In the genomic region with DNA sequence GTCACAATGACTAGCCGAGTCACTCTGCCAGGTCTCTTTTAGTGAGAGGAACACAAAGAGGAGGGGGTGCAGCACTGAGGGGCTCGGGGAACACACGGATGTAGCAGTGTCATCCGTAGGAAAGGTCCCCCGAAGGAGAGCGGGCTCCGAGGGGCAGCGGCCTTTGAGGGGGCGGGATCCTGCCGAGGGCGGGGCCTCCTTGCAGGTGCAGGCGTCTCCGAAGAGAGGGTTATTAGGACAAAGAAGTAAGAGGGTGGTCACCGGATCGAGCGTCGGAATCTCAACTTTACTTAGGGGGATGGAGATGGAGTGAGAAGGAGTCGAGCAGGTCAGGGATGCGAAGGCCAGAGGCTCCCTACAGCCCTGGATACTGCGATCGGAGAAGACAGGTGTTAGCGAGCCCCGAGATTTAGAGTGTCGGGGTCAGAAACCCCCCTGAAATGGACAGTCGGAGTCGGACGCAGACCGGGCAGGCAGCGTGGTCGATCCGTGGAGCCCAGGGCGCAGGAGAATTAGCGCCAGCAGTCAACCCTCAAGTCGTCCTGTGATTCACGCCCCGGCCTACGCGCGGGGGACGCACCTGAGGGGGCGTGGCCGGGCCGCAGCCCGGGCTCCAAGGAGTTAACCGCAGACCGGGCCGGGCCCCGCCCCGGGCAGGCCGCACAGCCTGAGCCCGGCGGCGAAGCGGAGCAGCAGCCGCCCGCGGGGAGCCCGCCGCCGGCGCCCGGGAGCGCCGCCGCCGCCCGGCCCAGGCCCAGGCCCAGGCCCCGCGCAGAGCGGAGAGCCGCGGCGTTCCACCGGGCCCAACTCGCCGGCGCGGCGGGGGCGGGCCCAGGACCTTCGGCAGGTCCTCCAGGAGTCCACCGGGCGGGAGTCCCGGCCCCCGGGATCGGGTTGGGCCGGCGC, we compare ENCODE assay signal across 8 mouse cellular contexts. TPM values are rescaled to one million over a fixed set of nuclear protein-coding genes. Genes with fewer than 3 reads are reported as not detected.
A peak's percentile ranks its signal among the peaks of the same experiment; 100 is the strongest.
DNase-seq lines count a peak whose midpoint lies in the region; ATAC-seq and TF ChIP-seq lines count a peak whose summit lies in the region.

No protein-coding gene starts in this region.

- peak overlapping the region; percentile 96 for H3K4me3 ChIP-seq in hindbrain, postnatal 0 days (ENCODE audit: low read length)
- peak overlapping the region; percentile 94 for H3K4me3 ChIP-seq in megakaryocyte, embryonic 14.5 days (replicated peaks)

- peak overlapping the region; percentile 93 for H3K4me2 ChIP-seq in hindbrain, postnatal 0 days (ENCODE audit: low read depth, low read length)

- DNase-seq in R1 (ENCODE audit: low read depth, low spot score) = peak; percentile 79
- DNase-seq in cerebellum, adult 9-11 months = peak; percentile 85
- DNase-seq in frontal cortex, postnatal 14 days (ENCODE audit: low spot score in 2 of 2) = peak; percentile 52
- DNase-seq in hindbrain, postnatal 0 days (ENCODE audit: low spot score) = peak; percentile 87
- peak; percentile 50 to 66 for DNase-seq in left cerebral cortex, adult 9 months (ENCODE audit: low spot score in 2 of 2)
- peak; percentile 81 for DNase-seq in right cerebral cortex, postnatal 25 days

- TF ChIP-seq CTCF in hindbrain, postnatal 0 days (IDR thresholded peaks at IDR 0.05; ENCODE audit: low read depth) = no peak

- H3K9me3 ChIP-seq in hindbrain, postnatal 0 days (ENCODE audit: low read length) = no peaks in the 10 kb centered on the region
- H3K9me3 ChIP-seq in megakaryocyte, embryonic 14.5 days = peaks cover 4% of the 10 kb centered on the region; the same call in 1 of the 2 replicates

- peak; percentile 52 for ATAC-seq in hindbrain, postnatal 0 days
- no peak for ATAC-seq in monocyte, adult 5-6 weeks (replicated peaks; ENCODE audit: insufficient number of reproducible peaks, low FRiP score, low TSS enrichment, poor library complexity, severe bottlenecking)

- 2% methylated on average over 83 of the region's 88 CpGs for WGBS in hindbrain, postnatal 0 days

- peaks cover 28% of the 10 kb centered on the region for H3K36me3 ChIP-seq in hindbrain, postnatal 0 days (ENCODE audit: insufficient read depth, low read length)
- H3K36me3 ChIP-seq in megakaryocyte, embryonic 14.5 days (replicated peaks; ENCODE audit: low read length) = peaks cover 26% of the 10 kb centered on the region

- H3K27ac ChIP-seq in hindbrain, postnatal 0 days = peak overlapping the region; percentile 91

- peak overlapping the region; percentile 99 for H3K9ac ChIP-seq in hindbrain, postnatal 0 days (replicated peaks; ENCODE audit: low read length)

- peaks cover 9% of the 10 kb centered on the region for H3K4me1 ChIP-seq in hindbrain, postnatal 0 days (ENCODE audit: insufficient read depth, low read length)
- peaks cover 19% of the 10 kb centered on the region for H3K4me1 ChIP-seq in megakaryocyte, embryonic 14.5 days

- H3K27me3 ChIP-seq in hindbrain, postnatal 0 days (ENCODE audit: insufficient read depth, low read length) = no peaks in the 10 kb centered on the region
- peaks cover 39% of the 10 kb centered on the region for H3K27me3 ChIP-seq in megakaryocyte, embryonic 14.5 days (replicated peaks)

RNA-seq across cellular contexts. Expression of gene Tesk1, which starts 1.0 kb away (rescaled TPM):
- total RNA-seq in hindbrain, postnatal 0 days (2014; rRNA removed) = 157 and 171 TPM in 2 replicates
- 16.2 and 17.8 TPM in 2 replicates for polyA plus RNA-seq in hindbrain, postnatal 0 days (2015; fragmentation: Nextera tagmentation; extraction: Ambion mirVana)
- polyA plus RNA-seq in megakaryocyte, embryonic 14.5 days (2012; ENCODE audit: insufficient read depth, low replicate concordance) = 28.2 and 39.0 TPM in 2 replicates
- total RNA-seq in monocyte, adult 5-6 weeks (2017) = 12.8 to 21.7 TPM (median 12.9 TPM) in 3 replicates

RNA-seq across cellular contexts. Expression of gene Cd72, which starts 11.7 kb away (rescaled TPM):
- not detected in 2 replicates for total RNA-seq in hindbrain, postnatal 0 days (2014; rRNA removed)
- polyA plus RNA-seq in hindbrain, postnatal 0 days (2015; fragmentation: Nextera tagmentation; extraction: Ambion mirVana) = 4.4 and 4.7 TPM in 2 replicates
- polyA plus RNA-seq in megakaryocyte, embryonic 14.5 days (2012; ENCODE audit: insufficient read depth, low replicate concordance) = 3.1 and 26.7 TPM in 2 replicates
- total RNA-seq in monocyte, adult 5-6 weeks (2017) = 76.6 to 146 TPM (median 108 TPM) in 3 replicates

RNA-seq across cellular contexts. Expression of gene Fam166b, which starts 13.8 kb away (rescaled TPM):
- total RNA-seq in hindbrain, postnatal 0 days (2014; rRNA removed) = 0.61 and 1.4 TPM in 2 replicates
- 1.6 TPM in 2 replicates for polyA plus RNA-seq in hindbrain, postnatal 0 days (2015; fragmentation: Nextera tagmentation; extraction: Ambion mirVana)
- 0.55 TPM in 1 of 2 replicates, not detected in the other for polyA plus RNA-seq in megakaryocyte, embryonic 14.5 days (2012; ENCODE audit: insufficient read depth, low replicate concordance)
- total RNA-seq in monocyte, adult 5-6 weeks (2017) = 1.1 to 2.8 TPM in 2 of 3 replicates, not detected in the other

RNA-seq across cellular contexts. Expression of gene Sit1, which starts 40.8 kb away (rescaled TPM):
- 0.90 TPM in 1 of 2 replicates, not detected in the other for total RNA-seq in hindbrain, postnatal 0 days (2014; rRNA removed)
- polyA plus RNA-seq in hindbrain, postnatal 0 days (2015; fragmentation: Nextera tagmentation; extraction: Ambion mirVana) = not detected in 2 replicates
- polyA plus RNA-seq in megakaryocyte, embryonic 14.5 days (2012; ENCODE audit: insufficient read depth, low replicate concordance) = 3.9 TPM in 1 of 2 replicates, not detected in the other
- 0.49 to 5.0 TPM (median 0.64 TPM) in 3 replicates for total RNA-seq in monocyte, adult 5-6 weeks (2017)

RNA-seq across cellular contexts. Expression of gene Ccdc107, which starts 50.0 kb away (rescaled TPM):
- 36.6 and 89.9 TPM in 2 replicates for total RNA-seq in hindbrain, postnatal 0 days (2014; rRNA removed)
- polyA plus RNA-seq in hindbrain, postnatal 0 days (2015; fragmentation: Nextera tagmentation; extraction: Ambion mirVana) = 104 and 108 TPM in 2 replicates
- polyA plus RNA-seq in megakaryocyte, embryonic 14.5 days (2012; ENCODE audit: insufficient read depth, low replicate concordance) = 74.6 and 104 TPM in 2 replicates
- total RNA-seq in monocyte, adult 5-6 weeks (2017) = 21.2 to 29.5 TPM (median 29.3 TPM) in 3 replicates

Comparison
In these comparisons a context has a peak if more than half of its experiments do, and no peak if none do; other contexts are left out.
1. RNA of gene Cd72, which starts 11.7 kb away (total RNA-seq): 76.6 to 146 TPM in monocyte, adult 5-6 weeks; not detected in hindbrain, postnatal 0 days; every median in the first group is over 10 times any median in the second.
2. Peak in every context shown above with its lines, with median percentiles within 50 percentile points of each other: DNase-seq.